Mouse (Mus musculus): ENCODE results near the gene Sin3b. TPM values are rescaled to one million over a fixed set of nuclear protein-coding genes. Genes with fewer than 3 reads are reported as not detected.
A peak's percentile ranks its signal among the peaks of the same experiment; 100 is the strongest.
"Not testable (repeated sequence)": the region's sequence is repeated elsewhere in the genome, so short reads cannot be mapped to it uniquely, and the experiment has no call there.

Sin3b gene
- 171 and 175 TPM in 2 replicates for polyA plus RNA-seq (2015; fragmentation: Nextera tagmentation; extraction: Ambion mirVana)

GRCm38 (mm10) chr8:72722769-72723650 lies at the start of gene Sin3b:
TSS of gene Sin3b (plus strand) at chr8:72723285.
- H3K36me3 ChIP-seq = peaks cover 34% of the 10 kb centered on the region
- H3K4me3 ChIP-seq = peak within 1 kb of the TSS; percentile 97
- peak within 1 kb of the TSS; percentile 85 for H3K4me2 ChIP-seq
- ATAC-seq (ENCODE audit: low FRiP score) = peak; percentile 99
- no peaks in the 10 kb centered on the region for H3K9me3 ChIP-seq
- peak within 1 kb of the TSS; percentile 67 for H3K27ac ChIP-seq
- H3K4me1 ChIP-seq (replicated peaks) = peaks cover 18% of the 10 kb centered on the region
- no peaks in the 10 kb centered on the region for H3K27me3 ChIP-seq
- 14% methylated on average over 56 of the region's 56 CpGs for WGBS
- H3K9ac ChIP-seq = peak within 1 kb of the TSS; percentile 95

- Histone ChIP-seq H3K4me3 (no peak overlapping the region), H3K9me3 (no peaks in the 10 kb centered on the region), H3K4me1 (replicated peaks) (no peaks in the 10 kb centered on the region), H3K27ac (no peak overlapping the region), H3K27me3 (no peaks in the 10 kb centered on the region), H3K36me3 (no peaks in the 10 kb centered on the region), H3K4me2 (no peak overlapping the region), H3K9ac (no peak overlapping the region)
- WGBS = 87% methylated on average over 2 of the region's 2 CpGs
- no peak for ATAC-seq (ENCODE audit: low FRiP score)
Measured at GRCm38 (mm10) chr8:72674184-72674583, 48.9 kb upstream of the Sin3b start.

- H3K36me3 ChIP-seq = no peaks in the 10 kb centered on the region
- no peaks in the 10 kb centered on the region for H3K4me1 ChIP-seq (replicated peaks)
- no peaks in the 10 kb centered on the region for H3K27me3 ChIP-seq
- H3K9ac ChIP-seq = no peak overlapping the region
- H3K4me3 ChIP-seq = no peak overlapping the region
- H3K4me2 ChIP-seq = no peak overlapping the region
- no peak overlapping the region for H3K27ac ChIP-seq
- 61% methylated on average over 4 of the region's 4 CpGs for WGBS
- no peak for ATAC-seq (ENCODE audit: low FRiP score)
- no peaks in the 10 kb centered on the region for H3K9me3 ChIP-seq
Measured at GRCm38 (mm10) chr8:72676436-72676835, 46.6 kb upstream of the Sin3b start.

GRCm38 (mm10) chr8:72676844-72677243 lies 46.2 kb upstream of the Sin3b start:
- ATAC-seq (ENCODE audit: low FRiP score); H3K36me3 ChIP-seq; H3K27ac ChIP-seq; H3K9ac ChIP-seq; H3K9me3 ChIP-seq; H3K27me3 ChIP-seq; H3K4me2 ChIP-seq; H3K4me1 ChIP-seq (replicated peaks); H3K4me3 ChIP-seq: not testable (repeated sequence)
- 55% methylated on average over 2 of the region's 2 CpGs for WGBS

GRCm38 (mm10) chr8:72677331-72677730 lies 45.8 kb upstream of the Sin3b start:
- Histone ChIP-seq H3K27me3 (no peaks in the 10 kb centered on the region), H3K9ac (no peak overlapping the region), H3K36me3 (no peaks in the 10 kb centered on the region), H3K9me3 (no peaks in the 10 kb centered on the region), H3K4me3 (no peak overlapping the region), H3K4me2 (no peak overlapping the region), H3K27ac (no peak overlapping the region), H3K4me1 (replicated peaks) (no peaks in the 10 kb centered on the region)
- no peak for ATAC-seq (ENCODE audit: low FRiP score)
- WGBS = 68% methylated on average over 5 of the region's 5 CpGs

- H3K4me3 ChIP-seq = no peak overlapping the region
- H3K27me3 ChIP-seq = no peaks in the 10 kb centered on the region
- no peak overlapping the region for H3K9ac ChIP-seq
- no peak overlapping the region for H3K27ac ChIP-seq
- no peaks in the 10 kb centered on the region for H3K36me3 ChIP-seq
- 0 out of 2 replicates have a peak, but pooled peaks have one; percentile 52 for ATAC-seq (ENCODE audit: low FRiP score)
- H3K9me3 ChIP-seq = no peaks in the 10 kb centered on the region
- H3K4me2 ChIP-seq = no peak overlapping the region
- H3K4me1 ChIP-seq (replicated peaks) = no peaks in the 10 kb centered on the region
- WGBS = 12% methylated on average over 3 of the region's 3 CpGs
Measured at GRCm38 (mm10) chr8:72680133-72680532, 43.0 kb upstream of the Sin3b start.

- Histone ChIP-seq H3K4me3 (no peak overlapping the region), H3K9ac (no peak overlapping the region), H3K27me3 (no peaks in the 10 kb centered on the region), H3K27ac (no peak overlapping the region), H3K4me1 (replicated peaks) (no peaks in the 10 kb centered on the region), H3K4me2 (no peak overlapping the region), H3K36me3 (no peaks in the 10 kb centered on the region), H3K9me3 (no peaks in the 10 kb centered on the region)
- peak; percentile 46; the same call in 1 of the 2 replicates for ATAC-seq (ENCODE audit: low FRiP score)
- WGBS = 87% methylated on average over 4 of the region's 4 CpGs
Measured at GRCm38 (mm10) chr8:72682051-72682687, 40.9 kb upstream of the Sin3b start.

GRCm38 (mm10) chr8:72683010-72683521 lies 40.0 kb upstream of the Sin3b start:
- H3K4me3 ChIP-seq = no peak overlapping the region
- H3K9ac ChIP-seq = no peak overlapping the region
- no peaks in the 10 kb centered on the region for H3K9me3 ChIP-seq
- no peak for ATAC-seq (ENCODE audit: low FRiP score)
- H3K4me1 ChIP-seq (replicated peaks) = no peaks in the 10 kb centered on the region
- WGBS = 58% methylated on average over 2 of the region's 2 CpGs
- no peaks in the 10 kb centered on the region for H3K36me3 ChIP-seq
- no peak overlapping the region for H3K27ac ChIP-seq
- no peak overlapping the region for H3K4me2 ChIP-seq
- no peaks in the 10 kb centered on the region for H3K27me3 ChIP-seq

- H3K4me2 ChIP-seq; H3K9ac ChIP-seq; H3K27ac ChIP-seq; H3K9me3 ChIP-seq; ATAC-seq (ENCODE audit: low FRiP score); H3K27me3 ChIP-seq; H3K4me1 ChIP-seq (replicated peaks); H3K4me3 ChIP-seq; H3K36me3 ChIP-seq: not testable (repeated sequence)
- 91% methylated on average over 5 of the region's 5 CpGs for WGBS
Measured at GRCm38 (mm10) chr8:72683572-72684099, 39.4 kb upstream of the Sin3b start.

- Histone ChIP-seq H3K9me3 (no peaks in the 10 kb centered on the region), H3K4me1 (replicated peaks) (no peaks in the 10 kb centered on the region), H3K27ac (no peak overlapping the region), H3K27me3 (no peaks in the 10 kb centered on the region), H3K9ac (no peak overlapping the region), H3K4me3 (no peak overlapping the region), H3K4me2 (no peak overlapping the region), H3K36me3 (no peaks in the 10 kb centered on the region)
- 94% methylated on average over 2 of the region's 2 CpGs for WGBS
- ATAC-seq (ENCODE audit: low FRiP score) = no peak
Measured at GRCm38 (mm10) chr8:72698349-72698926, 24.6 kb upstream of the Sin3b start.

- Histone ChIP-seq H3K4me3 (no peak overlapping the region), H3K4me1 (replicated peaks) (no peaks in the 10 kb centered on the region), H3K27ac (no peak overlapping the region), H3K4me2 (no peak overlapping the region), H3K9ac (no peak overlapping the region), H3K9me3 (no peaks in the 10 kb centered on the region), H3K27me3 (no peaks in the 10 kb centered on the region), H3K36me3 (no peaks in the 10 kb centered on the region)
- no peak for ATAC-seq (ENCODE audit: low FRiP score)
- WGBS = 36% methylated on average over 6 of the region's 6 CpGs
Measured at GRCm38 (mm10) chr8:72712569-72712968, 10.5 kb upstream of the Sin3b start.

- Histone ChIP-seq H3K4me3 (no peak overlapping the region), H3K9me3 (no peaks in the 10 kb centered on the region), H3K36me3 (no peaks in the 10 kb centered on the region), H3K27ac (no peak overlapping the region), H3K4me1 (replicated peaks) (no peaks in the 10 kb centered on the region), H3K9ac (no peak overlapping the region), H3K4me2 (no peak overlapping the region), H3K27me3 (no peaks in the 10 kb centered on the region)
- ATAC-seq (ENCODE audit: low FRiP score) = no peak
- WGBS = 90% methylated on average over 5 of the region's 5 CpGs
Measured at GRCm38 (mm10) chr8:72716594-72716993, 6.5 kb upstream of the Sin3b start.

Data from hindbrain, embryonic 13.5 days (tissue).